Mouse (Mus musculus): ENCODE results near the gene AC131692.1. TPM values are rescaled to one million over a fixed set of nuclear protein-coding genes. Genes with fewer than 3 reads are reported as not detected.

AC131692.1 gene
- polyA plus RNA-seq (2012; rRNA removed): not detected in 2 replicates

DNA sequence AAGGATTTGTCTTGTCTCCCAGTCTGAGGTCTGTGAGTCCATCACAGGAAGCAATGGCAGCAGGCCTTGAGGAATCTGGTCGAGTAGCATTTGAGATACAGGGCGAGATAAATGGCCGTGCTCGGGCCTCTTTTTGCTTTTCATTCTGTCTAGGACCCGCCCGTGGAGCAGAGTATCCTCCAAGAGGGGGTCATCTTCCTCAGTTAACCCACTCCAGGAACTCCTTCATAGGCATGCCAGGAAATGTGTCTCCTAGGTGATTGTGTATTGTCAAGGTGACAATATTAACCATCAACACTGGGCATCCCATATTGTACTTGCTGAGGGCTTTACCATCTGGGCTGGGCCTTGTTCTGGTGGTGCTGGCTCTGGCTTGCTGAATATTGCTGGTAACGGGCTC, at the start of gene AC131692.1:
AC131692.1 (plus strand) TSS at position 301 of the 400 bp plus-strand sequence.

GRCm38 (mm10) chr19:6046294-6047153, 47.7 kb upstream of the AC131692.1 start, which contains the start of gene Syvn1:
Syvn1 (plus strand) TSS chr19:6046576.

DNA sequence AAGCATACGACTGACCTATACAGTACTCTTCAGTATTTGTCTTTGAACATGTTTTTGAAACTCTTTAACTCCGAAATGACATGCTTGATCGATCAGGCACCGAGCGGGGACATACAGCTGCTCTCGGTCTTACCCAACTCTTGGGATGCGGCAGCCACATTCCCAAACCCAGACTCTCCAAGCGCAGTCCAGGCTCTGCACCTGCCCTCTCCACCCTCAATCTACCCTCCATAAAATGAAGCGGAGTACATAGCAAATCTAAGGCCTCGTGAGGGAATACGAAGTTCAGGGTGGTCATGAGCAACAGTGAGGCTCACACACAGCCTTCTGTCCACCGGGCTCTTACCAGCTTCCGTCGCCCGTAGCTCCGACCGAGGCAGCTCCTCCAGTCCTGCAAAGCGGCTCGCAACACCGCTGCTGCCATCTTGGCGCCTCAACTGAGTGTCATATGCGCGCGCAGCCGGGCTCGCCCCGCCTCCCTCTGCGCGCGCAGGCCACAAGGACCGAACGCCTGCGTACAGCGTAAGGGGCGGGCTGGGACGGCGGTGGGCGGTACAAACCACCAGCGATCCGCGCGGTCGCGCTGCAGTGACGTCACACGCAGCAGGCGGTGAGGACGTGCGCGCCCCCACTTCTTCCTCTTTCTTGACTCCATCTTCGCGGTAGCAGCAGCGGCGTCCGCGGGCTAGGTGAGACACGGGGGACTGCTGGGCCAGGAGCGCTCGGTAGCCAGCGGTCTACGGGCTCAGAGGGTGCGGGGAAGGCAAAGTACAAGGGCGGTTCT, 36.7 kb upstream of the AC131692.1 start, which contains the start of the genes Mrpl49 and Fau:
Mrpl49 (minus strand) TSS at position 473 of the 784 bp plus-strand sequence.
Fau (plus strand) TSS at position 532 of the 784 bp plus-strand sequence.

DNA sequence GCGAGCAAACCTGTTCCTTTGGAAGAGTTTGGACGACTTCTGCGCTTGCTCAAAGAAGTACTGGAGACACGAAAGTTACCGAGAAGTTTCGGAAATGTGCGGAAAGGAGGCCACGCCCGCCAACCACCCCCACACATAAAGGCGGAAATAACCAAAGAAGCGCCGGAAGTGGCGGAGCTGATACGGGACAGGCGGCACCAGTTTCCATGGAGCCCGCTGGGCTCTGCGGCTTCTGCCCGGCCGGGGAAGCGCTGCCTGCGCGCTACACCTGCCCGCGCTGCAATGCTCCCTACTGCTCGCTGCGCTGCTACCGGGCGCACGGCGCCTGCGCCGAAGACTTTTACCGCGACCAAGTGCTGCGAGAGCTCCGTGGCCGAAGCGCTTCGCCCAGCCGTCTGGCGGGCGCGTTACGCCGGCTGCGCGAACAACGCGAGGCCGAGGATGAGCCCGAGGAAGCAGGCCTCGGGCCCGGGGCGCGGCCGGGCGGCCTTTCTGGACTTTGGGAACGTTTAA, 33.1 kb upstream of the AC131692.1 start, which contains the start of gene Znhit2:
Znhit2 (plus strand) TSS at position 172 of the 513 bp plus-strand sequence.

GRCm38 (mm10) chr19:6067724-6068415, 26.3 kb upstream of the AC131692.1 start, which contains the start of gene Tm7sf2:
Tm7sf2 (minus strand) TSS chr19:6068373.

GRCm38 (mm10) chr19:6076564-6077393, 17.4 kb upstream of the AC131692.1 start, which contains the start of gene Vps51:
Vps51 (minus strand) TSS chr19:6077231.

DNA sequence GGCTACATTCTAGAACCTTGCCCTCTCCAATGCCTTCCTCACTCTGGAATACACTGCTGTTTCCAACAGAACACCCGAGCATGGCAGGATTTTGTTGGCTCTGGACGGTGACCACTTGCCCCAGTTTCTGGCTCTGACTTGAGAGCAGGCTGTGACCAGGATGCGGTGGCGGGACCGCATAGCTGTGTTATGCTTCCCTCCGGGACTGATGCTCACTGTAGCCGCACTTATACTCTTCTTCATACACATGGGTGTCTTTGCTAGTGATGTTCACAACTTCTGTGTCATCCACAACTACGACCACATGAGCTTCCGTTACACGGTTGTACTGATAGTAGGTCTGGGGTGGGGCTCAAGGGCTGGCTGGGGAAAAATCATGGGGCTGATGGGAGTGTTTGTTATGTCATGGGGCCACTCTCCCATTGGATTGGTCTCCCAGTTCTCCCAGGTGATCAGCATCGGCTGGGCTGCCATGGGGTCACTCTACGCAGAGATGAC, 14.2 kb upstream of the AC131692.1 start, which contains the start of gene Tmem262:
Tmem262 (plus strand) TSS at position 51 of the 498 bp plus-strand sequence.

GRCm38 (mm10) chr19:6082156-6082555, 12.1 kb upstream of the AC131692.1 start, which contains the start of gene Gm28374:
Gm28374 (minus strand) TSS chr19:6082256.

GRCm38 (mm10) chr19:6084478-6085248, 9.6 kb upstream of the AC131692.1 start, which contains the start of the genes Zfpl1 and Cdca5:
Zfpl1 (minus strand) TSS chr19:6084956.
Cdca5 (plus strand) TSS chr19:6084983.

DNA sequence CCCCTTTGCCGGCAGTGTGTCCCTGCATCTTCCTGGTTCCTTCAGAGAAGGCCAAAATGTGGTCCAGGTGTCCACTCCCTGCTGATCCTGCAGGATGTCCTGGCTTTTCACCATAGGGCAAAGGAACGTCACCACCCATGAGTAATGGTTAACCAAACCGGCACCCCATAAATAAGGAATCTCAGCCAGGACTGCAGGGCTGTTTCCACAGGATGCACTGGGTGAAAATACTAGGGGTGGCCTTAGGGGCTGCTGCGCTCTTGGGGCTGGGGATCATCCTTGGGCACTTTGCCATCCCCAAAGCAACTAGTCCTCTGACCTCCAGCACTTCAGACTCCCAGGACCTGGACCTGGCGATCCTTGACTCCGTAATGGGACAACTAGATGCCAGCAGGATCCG, 11.4 kb downstream of the AC131692.1 start, which contains the start of gene Naaladl1:
Naaladl1 (plus strand) TSS at position 197 of the 400 bp plus-strand sequence.

GRCm38 (mm10) chr19:6117986-6118676, 23.9 kb downstream of the AC131692.1 start, which contains the start of gene Sac3d1:
Sac3d1 (minus strand) TSS chr19:6118650.

GRCm38 (mm10) chr19:6127760-6128341, 33.6 kb downstream of the AC131692.1 start, which contains the start of gene Snx15:
Snx15 (minus strand) TSS chr19:6128304.

DNA sequence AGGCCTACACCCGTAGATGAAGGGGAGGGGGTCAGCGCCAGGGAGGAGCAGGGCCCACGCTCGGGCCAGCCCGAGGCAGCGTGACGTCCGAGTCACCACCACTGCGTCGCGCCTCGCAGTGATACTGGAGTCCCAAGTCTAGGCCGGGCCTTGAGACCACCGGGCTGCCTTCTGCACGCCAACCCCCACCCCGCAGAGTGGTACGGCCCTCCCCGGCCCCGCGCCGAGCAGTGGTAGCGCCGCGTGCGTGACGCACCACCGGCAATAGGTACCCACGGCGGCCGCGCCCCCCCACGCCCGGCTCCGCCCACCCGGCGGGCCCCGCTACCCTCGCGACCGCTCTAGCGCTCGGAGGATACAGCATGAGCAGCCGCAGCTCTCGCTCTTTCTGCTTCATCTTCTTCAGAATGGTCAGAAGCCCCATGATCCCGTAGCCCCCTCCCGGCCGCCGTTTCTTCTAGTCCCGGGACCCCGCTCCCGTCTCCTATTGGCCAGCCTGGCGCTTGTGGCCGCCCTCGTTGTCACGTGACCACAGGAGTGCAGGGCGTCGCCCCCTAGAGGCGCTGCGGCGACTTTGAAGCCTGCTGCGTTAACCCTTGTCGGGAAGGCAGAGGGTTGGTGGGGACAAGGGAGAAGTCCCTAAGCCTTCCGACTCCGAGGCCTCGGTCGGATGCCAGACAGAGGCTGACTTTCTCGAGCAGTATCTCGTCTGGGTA, 46.6 kb downstream of the AC131692.1 start, which contains the start of gene Batf2:
Batf2 (plus strand) TSS at position 306 of the 716 bp plus-strand sequence.

DNA sequence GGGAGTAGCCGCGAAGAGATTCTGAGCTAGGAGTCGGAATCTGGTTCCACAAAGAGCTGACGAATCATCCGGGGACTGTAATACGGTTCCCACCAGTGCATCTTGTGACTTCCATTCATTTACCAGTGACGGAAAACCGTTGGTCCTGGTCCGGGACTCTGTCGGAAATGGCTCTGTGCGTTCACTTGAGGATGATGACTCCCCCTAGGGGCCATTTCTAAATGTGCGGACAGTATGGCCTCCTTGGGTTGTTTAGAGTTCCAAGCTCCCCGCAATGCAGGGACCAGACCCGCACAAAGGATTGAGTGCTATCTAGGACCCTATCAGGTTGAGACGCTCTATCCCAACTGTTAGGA, 47.2 kb downstream of the AC131692.1 start, which contains the start of gene Arl2:
Arl2 (minus strand) TSS at position 155 of the 356 bp plus-strand sequence.

